Mouse (Mus musculus) embryonic facial prominence, embryonic 10.5 days (tissue): ENCODE data around the gene Cwc25. TPM values are rescaled to one million over a fixed set of nuclear protein-coding genes. Genes with fewer than 3 reads are reported as not detected.
"Not testable (repeated sequence)": the region's sequence is repeated elsewhere in the genome, so short reads cannot be mapped to it uniquely, and the experiment has no call there.

Source experiments
- DNase-seq: peaks from one replicate; pipeline ENCODE4 v3.0.0-alpha.2; 2017; ENCODE audit warnings: low spot score
- H3K27ac ChIP-seq: fragments of 300-500 bp; sonication (generic); replicated peaks from 2 replicates; pipeline ENCODE4 v1.5.1; 2016; ENCODE audit warnings: mild to moderate bottlenecking
- H3K27me3 ChIP-seq: fragments of 300-500 bp; sonication (generic); replicated peaks from 2 replicates; pipeline ENCODE4 v1.6.1; 2016; ENCODE audit warnings: low read depth, mild to moderate bottlenecking; ENCODE audit not compliant: poor library complexity, severe bottlenecking
- H3K36me3 ChIP-seq: fragments of 300-500 bp; sonication (generic); replicated peaks from 2 replicates; pipeline ENCODE4 v1.6.1; 2016; ENCODE audit warnings: mild to moderate bottlenecking, moderate library complexity
- H3K4me1 ChIP-seq: fragments of 300-500 bp; sonication (generic); 2 replicates; pipeline ENCODE4 v1.6.1; 2016
- H3K4me3 ChIP-seq: fragments of 300-500 bp; sonication (generic); 2 replicates; pipeline ENCODE4 v1.5.1; 2016; ENCODE audit warnings: mild to moderate bottlenecking, moderate library complexity
- H3K9me3 ChIP-seq: fragments of 300-500 bp; sonication (generic); 2 replicates; pipeline ENCODE4 v1.6.1; 2016; ENCODE audit warnings: mild to moderate bottlenecking
- WGBS: fragments of 180-500 bp; shearing (Covaris S2); methylation state at CpG from one replicate; pipeline ENCODE4 v1.1.7; 2016; 5-methylcytosine and 5-hydroxymethylcytosine counted together
- polyA plus RNA-seq: library from polyadenylated mRNA; unstranded; fragments of >200 nt; fragmentation: Nextera tagmentation; extraction: Ambion mirVana; gene quantifications from 2 replicates; pipeline ENCODE4 v1.2.1, GENCODE M21; 2016

Cwc25 gene
- polyA plus RNA-seq, 1 experiment from 2014 or later: 22.0 TPM

DNA sequence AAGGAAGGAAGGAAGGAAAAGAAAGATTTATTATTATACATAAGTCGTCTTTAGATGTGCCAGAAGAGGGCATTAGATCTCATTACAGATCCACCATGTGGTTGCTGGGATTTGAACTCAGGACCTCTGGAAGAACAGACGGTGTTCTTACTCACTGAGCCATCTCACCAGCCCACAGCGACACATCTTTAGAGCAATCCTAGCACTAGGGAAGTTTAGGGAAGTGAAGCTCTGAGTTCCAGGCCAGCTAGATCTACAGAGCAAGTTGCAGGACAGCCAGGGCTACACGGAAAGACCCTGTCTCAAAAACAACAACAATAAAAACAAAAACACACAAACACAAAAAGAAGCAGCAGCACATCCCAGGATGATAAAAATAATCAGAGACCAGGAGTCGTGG lies 31.5 kb downstream of the Cwc25 start:
- 81% methylated on average over 5 of the region's 5 CpGs for WGBS
- peaks cover 34% of the 10 kb centered on the region for H3K36me3 ChIP-seq
- H3K27ac ChIP-seq: not testable (repeated sequence)

GRCm38 (mm10) chr11:97733689-97734088 lies 32.7 kb downstream of the Cwc25 start:
- DNase-seq: peak; percentile 75
- H3K4me3 ChIP-seq: peak overlapping the region; percentile 14
- peaks cover 49% of the 10 kb centered on the region for H3K4me1 ChIP-seq
- peak overlapping the region; percentile 42 for H3K27ac ChIP-seq
- no peaks in the 10 kb centered on the region for H3K9me3 ChIP-seq
- no peaks in the 10 kb centered on the region for H3K27me3 ChIP-seq
- peaks cover 39% of the 10 kb centered on the region for H3K36me3 ChIP-seq
- 9% methylated on average over 10 of the region's 10 CpGs for WGBS

More for the DNA sequence above, 31.5 kb downstream of the Cwc25 start:
- H3K9me3 ChIP-seq, H3K27me3 ChIP-seq, DNase-seq, H3K4me3 ChIP-seq: not testable (repeated sequence)
- peaks cover 44% of the 10 kb centered on the region for H3K4me1 ChIP-seq

DNA sequence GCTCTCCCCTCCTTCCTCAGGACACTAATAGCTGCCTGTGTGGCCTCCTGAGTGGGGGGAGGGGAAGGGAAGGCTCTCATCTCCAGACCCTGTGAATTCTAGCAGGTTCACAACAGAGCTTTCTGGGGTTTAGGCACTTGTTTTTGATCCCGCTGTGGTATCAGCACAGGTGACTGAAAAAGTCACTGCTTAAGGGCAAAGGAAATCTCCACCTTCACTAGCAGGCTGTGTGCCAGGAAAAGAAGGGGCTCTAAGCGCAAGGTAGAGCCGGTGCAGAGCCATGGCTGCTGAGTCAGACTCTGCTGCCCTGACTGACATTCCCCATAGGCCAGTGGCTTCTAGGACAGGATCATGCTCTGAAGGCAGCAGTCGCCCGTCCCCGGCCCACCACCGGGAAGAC lies 37.6 kb downstream of the Cwc25 start:
- WGBS: 71% methylated on average over 7 of the region's 7 CpGs
- Histone ChIP-seq H3K27ac (no peak overlapping the region), H3K36me3 (peaks cover 88% of the 10 kb centered on the region)

DNA sequence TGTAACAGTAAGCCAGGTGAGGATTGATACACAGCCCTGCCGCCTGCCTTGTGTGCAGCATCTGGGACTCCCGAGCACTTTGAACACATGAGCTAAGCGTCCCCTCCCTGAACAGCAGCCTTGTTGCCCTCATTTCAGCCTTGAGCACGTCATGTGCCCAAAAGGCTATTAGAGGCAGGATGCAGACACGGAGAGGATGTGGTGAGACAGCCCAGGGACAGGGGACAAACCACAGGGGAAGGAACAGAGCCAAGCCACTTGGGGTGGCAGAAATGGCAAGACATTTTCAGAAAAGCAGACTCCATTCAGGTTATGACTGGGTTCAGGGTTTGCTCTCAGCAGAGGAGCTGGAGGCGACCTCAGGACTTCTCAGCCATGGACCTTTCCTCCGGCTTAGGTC lies 38.0 kb downstream of the Cwc25 start:
- Histone ChIP-seq H3K9me3 (no peaks in the 10 kb centered on the region), H3K4me3 (no peak overlapping the region), H3K27me3 (no peaks in the 10 kb centered on the region), H3K4me1 (peaks cover 34% of the 10 kb centered on the region), H3K36me3 (peaks cover 92% of the 10 kb centered on the region), H3K27ac (no peak overlapping the region)
- 68% methylated on average over 7 of the region's 7 CpGs for WGBS
- no peak for DNase-seq

More for the DNA sequence above, 37.6 kb downstream of the Cwc25 start:
- Histone ChIP-seq H3K4me3 (no peak overlapping the region), H3K4me1 (peaks cover 38% of the 10 kb centered on the region), H3K9me3 (no peaks in the 10 kb centered on the region), H3K27me3 (no peaks in the 10 kb centered on the region)
- DNase-seq: no peak

DNA sequence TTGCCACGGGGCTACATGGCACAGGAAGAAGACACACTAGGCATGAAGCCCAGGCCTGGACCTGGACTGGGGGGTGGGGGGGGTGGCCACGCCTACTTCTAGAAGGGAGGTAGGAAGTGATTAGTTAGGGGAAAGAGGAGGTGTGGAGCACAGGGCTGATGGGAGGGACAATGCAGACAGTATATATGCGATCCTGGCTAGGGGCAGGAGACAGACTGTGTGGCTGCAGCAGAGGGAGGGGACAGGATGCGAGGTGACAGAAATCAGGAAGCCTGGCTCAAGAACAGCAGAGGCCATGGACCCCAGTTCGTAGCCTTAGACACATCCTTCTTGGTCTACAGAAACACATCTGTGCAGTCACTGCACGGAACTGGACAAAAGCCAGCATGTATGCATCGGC lies 42.6 kb downstream of the Cwc25 start:
- peaks cover 100% of the 10 kb centered on the region for H3K36me3 ChIP-seq
- peaks cover 8% of the 10 kb centered on the region; the same call in 1 of the 2 replicates for H3K9me3 ChIP-seq
- no peak for DNase-seq
- no peaks in the 10 kb centered on the region for H3K27me3 ChIP-seq
- 82% methylated on average over 7 of the region's 7 CpGs for WGBS
- H3K4me3 ChIP-seq: no peak overlapping the region
- no peak overlapping the region for H3K27ac ChIP-seq
- H3K4me1 ChIP-seq: peaks cover 13% of the 10 kb centered on the region

GRCm38 (mm10) chr11:97721338-97721737 lies 45.0 kb downstream of the Cwc25 start:
- H3K36me3 ChIP-seq: peaks cover 100% of the 10 kb centered on the region
- WGBS: 95% methylated on average over 4 of the region's 4 CpGs

DNA sequence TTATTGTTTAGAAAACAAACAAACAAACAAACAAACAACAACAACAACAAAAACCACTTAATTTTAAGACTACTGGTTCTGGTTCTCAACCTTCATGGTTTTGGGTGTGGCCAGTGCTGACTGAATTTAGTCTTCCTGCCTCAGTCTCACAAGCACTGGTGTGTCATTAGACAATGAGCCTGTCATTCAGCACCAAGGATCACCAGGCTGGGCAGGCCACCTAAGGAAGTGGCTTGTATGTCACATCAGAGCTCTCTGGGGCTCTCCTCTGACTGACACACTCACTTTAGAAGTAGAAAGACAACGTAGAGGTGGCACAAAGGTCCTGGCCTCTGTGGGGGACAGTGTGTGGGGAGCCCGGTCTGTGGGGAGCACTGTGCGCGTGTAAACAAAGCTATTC lies 47.3 kb downstream of the Cwc25 start:
- Histone ChIP-seq H3K4me1 (no peaks in the 10 kb centered on the region), H3K27me3 (no peaks in the 10 kb centered on the region), H3K36me3 (peaks cover 100% of the 10 kb centered on the region), H3K27ac (no peak overlapping the region), H3K9me3 (peaks cover 8% of the 10 kb centered on the region; the same call in 1 of the 2 replicates), H3K4me3 (no peak overlapping the region)
- no peak for DNase-seq
- 91% methylated on average over 4 of the region's 4 CpGs for WGBS

More at GRCm38 (mm10) chr11:97721338-97721737, 45.0 kb downstream of the Cwc25 start:
- DNase-seq: no peak
- no peaks in the 10 kb centered on the region for H3K4me1 ChIP-seq
- no peak overlapping the region for H3K27ac ChIP-seq
- H3K9me3 ChIP-seq: peaks cover 8% of the 10 kb centered on the region; the same call in 1 of the 2 replicates
- no peak overlapping the region for H3K4me3 ChIP-seq
- no peaks in the 10 kb centered on the region for H3K27me3 ChIP-seq

GRCm38 (mm10) chr11:97718281-97718860 lies 48.0 kb downstream of the Cwc25 start:
- H3K9me3 ChIP-seq: peaks cover 8% of the 10 kb centered on the region; the same call in 1 of the 2 replicates
- H3K4me1 ChIP-seq: no peaks in the 10 kb centered on the region
- no peak for DNase-seq
- H3K4me3 ChIP-seq: no peak overlapping the region; the same call in 1 of the 2 replicates
- no peak overlapping the region for H3K27ac ChIP-seq
- 85% methylated on average over 15 of the region's 15 CpGs for WGBS
- H3K36me3 ChIP-seq: peaks cover 100% of the 10 kb centered on the region
- H3K27me3 ChIP-seq: no peaks in the 10 kb centered on the region

DNA sequence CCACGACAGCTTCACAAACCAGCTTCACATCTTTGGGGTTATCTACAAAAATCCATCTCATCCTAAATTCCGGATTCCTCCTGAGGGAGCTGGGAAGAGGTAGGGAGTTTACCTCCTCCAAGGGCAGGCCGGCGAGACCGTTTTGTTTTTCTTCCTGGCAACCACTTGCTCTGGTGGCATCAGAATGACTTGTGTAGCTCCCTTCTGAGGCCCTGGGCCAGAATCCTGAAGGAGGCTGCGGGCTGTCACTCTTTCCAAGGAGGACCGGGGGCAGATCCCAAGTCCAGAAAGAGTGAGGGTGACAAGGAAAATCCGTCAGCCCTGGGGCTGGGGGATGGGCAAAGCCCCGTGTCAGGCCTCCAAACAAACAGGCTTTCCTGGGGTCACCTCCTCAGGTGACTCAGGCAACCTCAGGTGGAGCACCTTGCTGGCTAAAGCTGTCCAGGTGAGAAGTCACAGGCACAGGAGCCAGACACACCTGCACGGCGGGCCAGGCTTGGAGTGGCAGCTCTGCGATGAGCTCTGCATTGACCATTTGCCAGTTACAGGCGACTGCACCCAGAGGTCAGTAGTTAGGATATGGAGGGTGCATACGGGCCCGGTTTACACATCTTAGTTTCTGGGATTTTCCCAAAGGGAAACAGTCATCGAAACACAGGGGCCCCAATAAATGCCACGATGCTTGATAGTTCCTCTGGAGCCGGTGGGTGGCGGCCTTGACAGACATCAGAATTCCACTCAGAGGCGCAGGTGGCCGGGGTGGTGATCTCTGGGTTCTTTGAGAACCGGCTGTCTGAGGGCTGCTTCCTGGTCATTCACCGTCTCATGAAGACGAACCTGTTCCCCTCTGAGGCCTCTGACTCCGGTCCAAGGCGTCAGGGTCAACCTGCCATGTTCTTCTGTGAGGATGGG lies 48.7 kb downstream of the Cwc25 start:
- no peak for DNase-seq
- no peaks in the 10 kb centered on the region for H3K27me3 ChIP-seq
- no peaks in the 10 kb centered on the region for H3K4me1 ChIP-seq
- H3K9me3 ChIP-seq: peaks cover 8% of the 10 kb centered on the region; the same call in 1 of the 2 replicates
- peaks cover 100% of the 10 kb centered on the region for H3K36me3 ChIP-seq
- H3K27ac ChIP-seq: no peak overlapping the region
- 86% methylated on average over 26 of the region's 26 CpGs for WGBS
- no peak overlapping the region; the same call in 1 of the 2 replicates for H3K4me3 ChIP-seq

DNA sequence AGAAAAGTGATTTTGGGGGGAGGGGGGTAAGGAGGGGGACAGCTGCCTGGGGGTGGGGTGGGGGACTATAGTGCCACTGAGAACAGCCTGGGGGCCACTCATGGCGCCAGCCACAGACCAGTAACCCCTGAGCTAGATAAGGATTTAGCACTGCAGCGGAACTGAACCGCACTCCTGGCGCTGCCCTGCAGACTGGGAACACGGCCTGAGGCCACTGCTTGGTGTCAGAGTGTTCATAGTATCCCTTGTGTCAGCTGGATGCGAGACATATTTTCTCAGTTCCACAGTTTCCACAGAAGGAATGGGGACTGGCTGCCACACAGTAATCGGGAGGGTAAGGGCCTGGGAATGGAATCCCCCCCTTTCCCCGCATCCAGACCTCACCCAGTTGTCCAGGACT lies 50.3 kb downstream of the Cwc25 start:
- H3K4me3 ChIP-seq: no peak overlapping the region
- no peaks in the 10 kb centered on the region for H3K27me3 ChIP-seq
- H3K27ac ChIP-seq: no peak overlapping the region
- DNase-seq: no peak
- peaks cover 100% of the 10 kb centered on the region for H3K36me3 ChIP-seq
- 90% methylated on average over 8 of the region's 8 CpGs for WGBS
- no peaks in the 10 kb centered on the region for H3K4me1 ChIP-seq
- H3K9me3 ChIP-seq: no peaks in the 10 kb centered on the region

GRCm38 (mm10) chr11:97714784-97715760 lies 51.3 kb downstream of the Cwc25 start:
- Histone ChIP-seq H3K9me3 (no peaks in the 10 kb centered on the region), H3K27ac (no peak overlapping the region), H3K4me3 (no peak overlapping the region), H3K36me3 (peaks cover 99% of the 10 kb centered on the region), H3K4me1 (no peaks in the 10 kb centered on the region), H3K27me3 (no peaks in the 10 kb centered on the region)
- no peak for DNase-seq
- 93% methylated on average over 14 of the region's 14 CpGs for WGBS

DNA sequence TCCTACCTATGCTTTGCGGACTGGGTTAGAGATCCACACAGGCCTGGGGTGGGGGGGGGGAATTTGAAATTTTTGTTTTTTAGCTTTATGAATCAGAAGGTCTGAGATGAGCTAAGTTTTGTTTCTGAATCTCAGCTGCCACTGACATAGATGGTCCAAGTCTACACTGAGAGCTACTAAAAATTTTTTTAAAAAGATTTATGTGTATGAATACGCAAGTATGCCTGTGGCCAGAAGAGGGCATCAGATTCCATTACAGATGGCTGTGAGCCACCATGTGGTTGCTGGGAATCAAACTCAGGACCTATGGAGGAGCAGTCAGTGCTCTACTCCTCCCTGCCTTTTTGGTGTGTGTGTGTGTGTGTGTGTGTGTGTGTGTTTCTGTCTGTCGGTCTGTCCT lies 52.0 kb downstream of the Cwc25 start:
- peaks cover 97% of the 10 kb centered on the region for H3K36me3 ChIP-seq
- 95% methylated on average over 3 of the region's 3 CpGs for WGBS

More for the DNA sequence above, 52.0 kb downstream of the Cwc25 start:
- Histone ChIP-seq H3K9me3 (no peaks in the 10 kb centered on the region), H3K4me1 (no peaks in the 10 kb centered on the region), H3K4me3 (no peak overlapping the region), H3K27me3 (no peaks in the 10 kb centered on the region), H3K27ac (no peak overlapping the region)
- no peak for DNase-seq
